Mouse (Mus musculus): ENCODE results near the gene Gm43518.

DNA sequence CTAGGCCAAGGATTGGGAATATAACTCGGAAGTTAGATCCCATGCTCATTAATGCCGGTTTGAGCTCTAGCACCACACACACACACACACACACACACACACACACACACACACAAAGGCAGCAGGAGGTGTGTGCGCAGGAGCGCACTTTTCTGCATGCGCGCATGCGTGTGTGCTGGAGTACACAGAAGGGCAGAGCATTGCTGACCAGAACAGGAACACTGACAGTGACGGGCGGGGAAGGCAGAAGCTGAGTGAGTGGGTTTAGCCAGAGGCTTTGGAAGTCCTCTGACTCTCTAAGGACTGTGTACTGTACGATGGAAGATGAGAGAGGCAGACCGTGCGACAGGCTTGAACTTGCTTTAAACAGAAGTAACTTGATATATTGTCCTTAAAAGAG is 6.3 kb downstream of the Gm43518 start:
- TF ChIP-seq POLR2A (IDR thresholded peaks at IDR 0.05; ENCODE audit: insufficient read depth, low read depth, low read length) (no peak), CTCF (IDR thresholded peaks at IDR 0.05; ENCODE audit: insufficient read depth, low read depth, low read length) (no peak)

All from olfactory bulb, adult 2 months (tissue).